Comparison of ENCODE assay signal across 8 mouse cellular contexts in the genomic region with DNA sequence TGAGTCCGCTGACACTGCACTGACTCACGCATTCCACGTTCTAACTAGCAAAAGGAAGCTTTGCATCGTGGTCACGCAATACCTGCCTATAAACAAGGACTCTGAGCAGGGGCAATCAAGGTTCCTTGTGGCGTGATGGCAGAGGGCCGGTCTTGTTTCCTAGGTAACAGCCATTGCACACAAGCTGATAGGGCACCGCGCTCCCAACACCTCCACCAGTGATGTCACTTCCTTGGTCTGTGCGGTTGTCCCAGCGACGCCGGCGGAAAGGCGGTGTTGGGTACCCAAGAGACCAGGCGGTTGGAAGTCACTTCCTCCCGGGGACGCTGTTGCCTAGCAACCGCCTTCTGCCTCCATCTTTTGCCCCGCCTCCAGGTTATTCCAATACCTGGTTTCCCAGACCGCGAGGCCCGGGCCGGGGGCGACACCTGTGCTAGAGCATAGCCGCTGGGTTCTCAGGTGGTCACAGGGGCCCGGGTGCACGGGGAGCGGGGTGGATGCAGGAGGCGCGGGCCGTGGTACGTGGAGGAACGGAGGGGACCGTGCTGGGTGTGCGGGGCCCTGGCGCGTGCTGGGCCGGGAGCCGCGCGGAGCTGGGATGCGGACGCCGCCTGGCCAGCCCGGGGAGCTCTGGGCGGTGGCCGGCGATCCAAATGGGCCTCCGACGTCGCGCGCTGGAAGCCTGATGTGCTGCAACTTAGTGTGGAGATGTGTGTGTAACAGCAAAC. TPM values are rescaled to one million over a fixed set of nuclear protein-coding genes. Genes with fewer than 3 reads are reported as not detected.
DNase-seq lines count a peak whose midpoint lies in the region; ATAC-seq and TF ChIP-seq lines count a peak whose summit lies in the region.

Map9 (plus strand) TSS at position 248 of the 728 bp plus-strand sequence.

- peak within 1 kb of the TSS; percentile 43 for H3K4me3 ChIP-seq in intestine, postnatal 0 days (ENCODE audit: low read depth, low read length)
- peak within 1 kb of the TSS; percentile 72 for H3K4me3 ChIP-seq in midbrain, embryonic 10.5 days

- H3K27ac ChIP-seq in intestine, postnatal 0 days (ENCODE audit: low read depth, low read length), result no peak within 1 kb of the TSS
- H3K27ac ChIP-seq in midbrain, embryonic 10.5 days (replicated peaks), result peak within 1 kb of the TSS; percentile 80

- TF ChIP-seq CTCF in intestine, postnatal 0 days (IDR thresholded peaks at IDR 0.05; ENCODE audit: low read depth), result no peak; the same call in 1 of the 2 replicates

- H3K27me3 ChIP-seq in intestine, postnatal 0 days (replicated peaks; ENCODE audit: control insufficient read depth, insufficient read depth, low read length), result no peaks in the 10 kb centered on the region
- H3K27me3 ChIP-seq in midbrain, embryonic 10.5 days (ENCODE audit: low read depth, poor library complexity, severe bottlenecking), result no peaks in the 10 kb centered on the region

- no peaks in the 10 kb centered on the region for H3K9me3 ChIP-seq in intestine, postnatal 0 days (ENCODE audit: control insufficient read depth)
- no peaks in the 10 kb centered on the region for H3K9me3 ChIP-seq in midbrain, embryonic 10.5 days (replicated peaks)

- 1% methylated on average over 45 of the region's 54 CpGs for WGBS in intestine, postnatal 0 days
- WGBS in midbrain, embryonic 10.5 days, result under 1% methylated on average over 54 of the region's 54 CpGs

- intact Hi-C loops in left cerebral cortex, postnatal 36 days (cut with DNase I), result no loop called here

- H3K4me2 ChIP-seq in intestine, postnatal 0 days (replicated peaks; ENCODE audit: low read depth), result peak within 1 kb of the TSS; percentile 84

- H3K9ac ChIP-seq in intestine, postnatal 0 days (ENCODE audit: low read depth, low read length), result no peak within 1 kb of the TSS

- ATAC-seq in granulocyte monocyte progenitor cell, adult 5-6 weeks (replicated peaks; ENCODE audit: poor library complexity, severe bottlenecking), result peak; percentile 94
- peak; percentile 100 for ATAC-seq in intestine, postnatal 0 days

- DNase-seq in adrenal gland, postnatal 10 days, result peak; percentile 95
- DNase-seq in embryo, embryonic 9.5 days (ENCODE audit: extremely low spot score), result peak; percentile 91
- DNase-seq in left cerebral cortex, postnatal 36 days (ENCODE audit: low spot score in 2 of 2), result peak; percentile 98 to 99
- DNase-seq in midbrain, embryonic 10.5 days (ENCODE audit: low spot score), result peak; percentile 97
- peak; percentile 99 to 100 for DNase-seq in right cerebral cortex, postnatal 36 days (ENCODE audit: low spot score in 2 of 2)
- peak; percentile 92 for DNase-seq in urinary bladder, postnatal 4 days (ENCODE audit: low spot score in 2 of 2)

- H3K36me3 ChIP-seq in intestine, postnatal 0 days (ENCODE audit: control insufficient read depth, insufficient read depth), result no peaks in the 10 kb centered on the region
- H3K36me3 ChIP-seq in midbrain, embryonic 10.5 days, result peaks cover 4% of the 10 kb centered on the region; the same call in 1 of the 2 replicates

- peaks cover 5% of the 10 kb centered on the region; the same call in 1 of the 2 replicates for H3K4me1 ChIP-seq in intestine, postnatal 0 days (replicated peaks; ENCODE audit: control insufficient read depth, insufficient read depth, low read length)
- peaks cover 14% of the 10 kb centered on the region for H3K4me1 ChIP-seq in midbrain, embryonic 10.5 days

RNA-seq across cellular contexts. Expression of gene Map9, which starts in this region (rescaled TPM):
- 1 to 10 TPM; 4.5 to 6.5 TPM for total RNA-seq in adrenal gland, postnatal 10 days (2021)
- 0.49 and 0.52 TPM in 2 replicates for total RNA-seq in granulocyte monocyte progenitor cell, adult 5-6 weeks (2014; fragmentation: Nextera tagmentation)
- total RNA-seq in granulocyte monocyte progenitor cell, adult 5-6 weeks (2017), result 1.9 and 13.8 TPM in 2 replicates
- polyA plus RNA-seq in intestine, postnatal 0 days (2015; fragmentation: Nextera tagmentation; extraction: Ambion mirVana), result 2.2 and 3.3 TPM in 2 replicates
- total RNA-seq in left cerebral cortex, postnatal 36 days (2021), result 100 to 1,000 TPM in 1 of 2 experiments, 10 to 100 TPM in 1; 89.1 to 105 TPM
- polyA plus RNA-seq in midbrain, embryonic 10.5 days (2016; fragmentation: Nextera tagmentation; extraction: Ambion mirVana), result 6.4 and 7.8 TPM in 2 replicates

Comparison
In these comparisons a context has a peak if more than half of its experiments do, and no peak if none do; other contexts are left out.
1. RNA of gene Map9 (total RNA-seq): 89.1 to 105 TPM in left cerebral cortex, postnatal 36 days; 4.5 to 6.5 TPM in adrenal gland, postnatal 10 days and 0.49 to 13.8 TPM in granulocyte monocyte progenitor cell, adult 5-6 weeks; every median in the first group is over 4 times any median in the second.
2. Peak in every context shown above with its lines, with median percentiles within 50 percentile points of each other: DNase-seq.